ENCODE assay signal across 10 mouse cellular contexts in genomic region chr19:45574941-45575631, GRCm38 (mm10). TPM values are rescaled to one million over a fixed set of nuclear protein-coding genes. Genes with fewer than 3 reads are reported as not detected.
DNase-seq lines count a peak whose midpoint lies in the region; ATAC-seq and TF ChIP-seq lines count a peak whose summit lies in the region.
"Had no signal": no experiment of that assay in that cellular context is flagged by ENCODE, and none has a peak within 500 bp of the region (broad histone marks: within the 10 kb centered on the region; RNA-seq: fewer than 3 reads in every experiment).

No protein-coding gene starts in this region.

- intact Hi-C loops in gastrocnemius, adult 2 months (cut with DNase I), result no loop called here

- H3K4me3 ChIP-seq in gastrocnemius, adult 2 months, result peak overlapping the region; percentile 9; the same call in 1 of the 2 replicates
- no peak overlapping the region for H3K4me3 ChIP-seq in limb, embryonic 15.5 days
- peak overlapping the region; percentile 47 for H3K4me3 ChIP-seq in small intestine, adult 2 months (ENCODE audit: low read depth, low read length)
- no peak overlapping the region for H3K4me3 ChIP-seq in forebrain, embryonic 14.5 days (ENCODE audit: low read depth, low read length)

- no peak for TF ChIP-seq POLR2A in small intestine, adult 2 months (IDR thresholded peaks at IDR 0.05; ENCODE audit: low read depth, low read length)

- peaks cover 30% of the 10 kb centered on the region for H3K36me3 ChIP-seq in limb, embryonic 15.5 days
- H3K36me3 ChIP-seq in small intestine, adult 2 months (ENCODE audit: control insufficient read depth, insufficient read depth, low read length), result peaks cover 11% of the 10 kb centered on the region; the same call in 1 of the 2 replicates
- H3K36me3 ChIP-seq in forebrain, embryonic 14.5 days (ENCODE audit: control insufficient read depth, insufficient read depth, low read length), result peaks cover 35% of the 10 kb centered on the region

- no peak for DNase-seq in gastrocnemius, adult 2 months
- no peak for DNase-seq in gastrocnemius, adult 8-10 months (ENCODE audit: low spot score in 2 of 2)
- DNase-seq in layer of hippocampus, adult 11-12 months (ENCODE audit: low spot score), result no peak
- no peak for DNase-seq in right cerebral cortex, postnatal 4 days
- no peak for DNase-seq in forebrain, embryonic 14.5 days (ENCODE audit: low spot score)
- DNase-seq: cerebellum, postnatal 25 days; left cerebral cortex, postnatal 4 days had no signal

- TF ChIP-seq CTCF in gastrocnemius, adult 2 months (IDR thresholded peaks at IDR 0.05), result no peak
- TF ChIP-seq CTCF in small intestine, adult 2 months (IDR thresholded peaks at IDR 0.05; ENCODE audit: extremely low read depth, insufficient read length, insufficient replicate concordance, low read depth, low read length), result no peak

- no peaks in the 10 kb centered on the region for H3K27me3 ChIP-seq in limb, embryonic 15.5 days
- no peaks in the 10 kb centered on the region for H3K27me3 ChIP-seq in small intestine, adult 2 months (ENCODE audit: control insufficient read depth, insufficient read depth, low read length)
- no peaks in the 10 kb centered on the region for H3K27me3 ChIP-seq in forebrain, embryonic 14.5 days (replicated peaks; ENCODE audit: control insufficient read depth, insufficient read depth, low read length)

- H3K9ac ChIP-seq in limb, embryonic 15.5 days, result no peak overlapping the region
- H3K9ac ChIP-seq in forebrain, embryonic 14.5 days (ENCODE audit: low read length), result no peak overlapping the region

- H3K27ac ChIP-seq in gastrocnemius, adult 2 months, result peak overlapping the region; percentile 48; the same call in 1 of the 2 replicates
- peak overlapping the region; percentile 18 for H3K27ac ChIP-seq in limb, embryonic 15.5 days
- H3K27ac ChIP-seq in small intestine, adult 2 months (ENCODE audit: insufficient read depth, low read depth, low read length), result peak overlapping the region; percentile 36
- H3K27ac ChIP-seq in forebrain, embryonic 14.5 days (ENCODE audit: low read depth, low read length), result no peak overlapping the region

- no peak overlapping the region for H3K4me2 ChIP-seq in limb, embryonic 15.5 days
- H3K4me2 ChIP-seq in forebrain, embryonic 14.5 days (ENCODE audit: low read length), result no peak overlapping the region

- H3K4me1 ChIP-seq in limb, embryonic 15.5 days, result peaks cover 38% of the 10 kb centered on the region
- H3K4me1 ChIP-seq in small intestine, adult 2 months (ENCODE audit: control insufficient read depth, insufficient read depth, insufficient read length, low read length), result peaks cover 28% of the 10 kb centered on the region
- H3K4me1 ChIP-seq in forebrain, embryonic 14.5 days (ENCODE audit: control insufficient read depth, insufficient read depth, low read length), result no peaks in the 10 kb centered on the region

- WGBS in limb, embryonic 15.5 days, result 53% methylated on average over 19 of the region's 19 CpGs
- 21% methylated on average over 19 of the region's 19 CpGs for WGBS in small intestine, adult 2 months
- WGBS in forebrain, embryonic 14.5 days, result 58% methylated on average over 19 of the region's 19 CpGs

- peak; percentile 55 for ATAC-seq in activated CD4-positive, CD25-positive, alpha-beta regulatory T cell, adult 4 months
- ATAC-seq in limb, embryonic 15.5 days (ENCODE audit: insufficient number of reproducible peaks, low FRiP score, low TSS enrichment, low read depth), result no peak
- ATAC-seq in forebrain, embryonic 14.5 days, result no peak

- H3K9me3 ChIP-seq in limb, embryonic 15.5 days, result no peaks in the 10 kb centered on the region
- no peaks in the 10 kb centered on the region for H3K9me3 ChIP-seq in forebrain, embryonic 14.5 days (replicated peaks; ENCODE audit: control insufficient read depth, low read length)

RNA-seq across cellular contexts. Expression of gene Gm17018, which starts 14.7 kb away (rescaled TPM):
- total RNA-seq in gastrocnemius, adult 2 months (2021), result 10 to 100 TPM; 19.5 to 19.6 TPM
- 10 to 100 TPM; 15.3 to 18.7 (median 16.5) TPM for total RNA-seq in gastrocnemius, adult 8-10 months (2022)
- 10 to 100 TPM; 65.5 to 69.1 TPM for polyA plus RNA-seq in activated CD4-positive, CD25-positive, alpha-beta regulatory T cell, adult 4 months (2017; shearing (Covaris generic))
- polyA plus RNA-seq in limb, embryonic 15.5 days (2015; fragmentation: Nextera tagmentation; extraction: Ambion mirVana), result 33.1 and 34.0 TPM in 2 replicates
- polyA plus RNA-seq in small intestine, adult 2 months (2012; rRNA removed), result 2.2 and 3.0 TPM in 2 replicates
- polyA plus RNA-seq in forebrain, embryonic 14.5 days (2014; fragmentation: Nextera tagmentation; extraction: Ambion mirVana), result 49.0 and 50.1 TPM in 2 replicates

RNA-seq across cellular contexts. Expression of gene Poll, which starts 14.8 kb away (rescaled TPM):
- total RNA-seq in gastrocnemius, adult 2 months (2021), result 10 to 100 TPM; 13.5 to 16.0 TPM
- total RNA-seq in gastrocnemius, adult 8-10 months (2022), result 10 to 100 TPM; 16.0 to 17.1 (median 16.4) TPM
- polyA plus RNA-seq in activated CD4-positive, CD25-positive, alpha-beta regulatory T cell, adult 4 months (2017; shearing (Covaris generic)), result 10 to 100 TPM; 16.2 to 31.6 TPM
- 12.6 and 13.0 TPM in 2 replicates for polyA plus RNA-seq in limb, embryonic 15.5 days (2015; fragmentation: Nextera tagmentation; extraction: Ambion mirVana)
- polyA plus RNA-seq in small intestine, adult 2 months (2012; rRNA removed), result 4.2 and 7.2 TPM in 2 replicates
- 11.5 and 13.0 TPM in 2 replicates for polyA plus RNA-seq in forebrain, embryonic 14.5 days (2014; fragmentation: Nextera tagmentation; extraction: Ambion mirVana)

Comparison
In these comparisons a context has a peak if more than half of its experiments do, and no peak if none do; other contexts are left out.
1. H3K4me3 ChIP-seq: peak in gastrocnemius, adult 2 months (single experiment) and small intestine, adult 2 months (single experiment); none in limb, embryonic 15.5 days (single experiment) and forebrain, embryonic 14.5 days (single experiment).